Mouse (Mus musculus): ENCODE data around the gene C9orf72.

Gene C9orf72

GRCm38 (mm10) chr4:35177926-35178645, 47.9 kb downstream of the C9orf72 start:
- no peak for DNase-seq (ENCODE audit: low spot score)

- no peak for DNase-seq (ENCODE audit: low spot score)
Measured at GRCm38 (mm10) chr4:35175566-35175965, 50.4 kb downstream of the C9orf72 start.

GRCm38 (mm10) chr4:35173551-35173950, 52.4 kb downstream of the C9orf72 start:
- DNase-seq (ENCODE audit: low spot score): no peak

- no peak for DNase-seq (ENCODE audit: low spot score)
Measured at GRCm38 (mm10) chr4:35172471-35172870, 53.5 kb downstream of the C9orf72 start.

GRCm38 (mm10) chr4:35169571-35170125, 56.3 kb downstream of the C9orf72 start:
- DNase-seq (ENCODE audit: low spot score): no peak

- DNase-seq (ENCODE audit: low spot score): no peak
Measured at GRCm38 (mm10) chr4:35167855-35168254, 58.1 kb downstream of the C9orf72 start.

- no peak for DNase-seq (ENCODE audit: low spot score)
Measured at GRCm38 (mm10) chr4:35165947-35166346, 60.0 kb downstream of the C9orf72 start.

GRCm38 (mm10) chr4:35165275-35165674, 60.7 kb downstream of the C9orf72 start:
- DNase-seq (ENCODE audit: low spot score): no peak

- no peak for DNase-seq (ENCODE audit: low spot score)
Measured at GRCm38 (mm10) chr4:35157815-35158214, 68.2 kb downstream of the C9orf72 start.

GRCm38 (mm10) chr4:35156751-35157611, 69.0 kb downstream of the C9orf72 start, which contains the start of gene Mob3b:
TSS of gene Mob3b (minus strand) at chr4:35157484.
- peak; percentile 69 for DNase-seq (ENCODE audit: low spot score)

GRCm38 (mm10) chr4:35156149-35156611, 69.8 kb downstream of the C9orf72 start:
- peak; percentile 32 for DNase-seq (ENCODE audit: low spot score)

GRCm38 (mm10) chr4:35155132-35155922, 70.6 kb downstream of the C9orf72 start:
- peak; percentile 25 for DNase-seq (ENCODE audit: low spot score)

- DNase-seq (ENCODE audit: low spot score): no peak
Measured at GRCm38 (mm10) chr4:35154051-35154450, 71.9 kb downstream of the C9orf72 start.

GRCm38 (mm10) chr4:35151756-35152155, 74.2 kb downstream of the C9orf72 start, which contains the start of gene Ifnk:
TSS of gene Ifnk (plus strand) at chr4:35152056.
- no peak for DNase-seq (ENCODE audit: low spot score)

GRCm38 (mm10) chr4:35150706-35151105, 75.3 kb downstream of the C9orf72 start:
- no peak for DNase-seq (ENCODE audit: low spot score)

GRCm38 (mm10) chr4:35148326-35148725, 77.6 kb downstream of the C9orf72 start:
- DNase-seq (ENCODE audit: low spot score): no peak

- no peak for DNase-seq (ENCODE audit: low spot score)
Measured at GRCm38 (mm10) chr4:35146597-35146996, 79.4 kb downstream of the C9orf72 start.

GRCm38 (mm10) chr4:35145726-35146125, 80.2 kb downstream of the C9orf72 start:
- DNase-seq (ENCODE audit: low spot score): no peak

GRCm38 (mm10) chr4:35143472-35144102, 82.4 kb downstream of the C9orf72 start:
- no peak for DNase-seq (ENCODE audit: low spot score)

All from testis, postnatal 14 days (tissue).